Comparison of ENCODE assay signal across 27 mouse cellular contexts in the genomic region with DNA sequence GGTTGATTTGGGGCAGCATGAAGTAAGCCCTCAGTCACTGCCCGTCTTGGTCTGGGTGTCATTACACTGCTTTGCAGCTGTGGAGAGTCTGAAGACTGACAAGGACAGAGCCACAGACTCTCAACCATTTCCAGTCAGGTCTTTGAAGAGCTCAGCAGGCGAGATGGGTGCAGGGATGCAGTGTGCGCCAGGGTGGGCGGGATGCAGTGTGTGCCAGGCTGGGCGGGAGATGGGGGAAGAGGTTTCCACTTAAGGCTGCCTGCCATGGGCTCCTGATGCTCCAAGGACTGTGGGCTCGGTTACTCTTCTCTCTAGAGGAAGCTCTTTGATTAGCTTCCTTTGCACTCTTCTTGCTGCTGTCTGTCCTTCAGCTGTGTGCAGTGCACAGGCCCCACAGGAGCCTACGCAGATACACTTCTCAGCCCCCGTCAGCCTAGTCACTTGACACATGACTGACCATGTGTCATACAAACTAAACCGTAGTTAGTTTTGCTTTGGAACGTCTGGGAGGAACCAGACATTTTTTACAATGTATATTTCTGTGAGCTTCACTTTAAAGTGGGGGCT. TPM values are rescaled to one million over a fixed set of nuclear protein-coding genes. Genes with fewer than 3 reads are reported as not detected.
"Had no signal": no experiment of that assay in that cellular context is flagged by ENCODE, and none has a peak within 500 bp of the region (broad histone marks: within the 10 kb centered on the region; RNA-seq: fewer than 3 reads in every experiment).

No protein-coding gene starts in this region.

- DNase-seq: gastrocnemius, postnatal 25 days; heart, adult 2 months; heart, postnatal 10 days; heart, postnatal 4 days; kidney, adult 18-20 months; kidney, adult 8-10 months; kidney, postnatal 14 days; kidney, postnatal 4 days; liver; liver, embryonic 13.5 days had no signal

- H3K9ac ChIP-seq: heart, embryonic 12.5 days; hindbrain, embryonic 12.5 days; hindbrain, embryonic 14.5 days; intestine, embryonic 15.5 days; limb, embryonic 12.5 days; liver, embryonic 13.5 days; liver, embryonic 15.5 days had no signal

- H3K4me3 ChIP-seq: heart, adult 2 months; heart, embryonic 12.5 days; hindbrain, embryonic 10.5 days; hindbrain, embryonic 12.5 days; intestine, embryonic 15.5 days; layer of hippocampus, adult 2 months; left cerebral cortex, adult 2 months; limb, embryonic 10.5 days; limb, embryonic 12.5 days; liver, embryonic 13.5 days; liver, embryonic 15.5 days had no signal

- H3K9me3 ChIP-seq: heart, embryonic 12.5 days; hindbrain, embryonic 10.5 days; hindbrain, embryonic 12.5 days; intestine, embryonic 15.5 days; limb, embryonic 10.5 days; limb, embryonic 12.5 days; liver, embryonic 13.5 days; liver, embryonic 15.5 days had no signal

- H3K27me3 ChIP-seq: hindbrain, embryonic 12.5 days; intestine, embryonic 15.5 days; limb, embryonic 12.5 days; liver, embryonic 13.5 days; liver, embryonic 15.5 days had no signal

- H3K4me1 ChIP-seq: heart, embryonic 12.5 days; hindbrain, embryonic 10.5 days; hindbrain, embryonic 12.5 days; intestine, embryonic 15.5 days; limb, embryonic 12.5 days; liver, embryonic 13.5 days; liver, embryonic 15.5 days had no signal

- H3K4me2 ChIP-seq: heart, embryonic 12.5 days; hindbrain, embryonic 12.5 days; hindbrain, embryonic 14.5 days; intestine, embryonic 15.5 days; limb, embryonic 12.5 days; liver, embryonic 11.5 days; liver, embryonic 13.5 days; liver, embryonic 15.5 days had no signal

- H3K27ac ChIP-seq: heart, adult 2 months; hindbrain, embryonic 10.5 days; hindbrain, embryonic 12.5 days; hindbrain, embryonic 14.5 days; intestine, embryonic 15.5 days; layer of hippocampus, adult 2 months; left cerebral cortex, adult 2 months; limb, embryonic 10.5 days; limb, embryonic 12.5 days; liver, embryonic 13.5 days; liver, embryonic 15.5 days had no signal

- ATAC-seq: hindbrain, embryonic 16.5 days; inflammation-experienced regulatory T-cells, adult 6 months; intestine, embryonic 15.5 days; intestine, postnatal 0 days had no signal

- H3K36me3 ChIP-seq: heart, embryonic 12.5 days; hindbrain, embryonic 10.5 days; hindbrain, embryonic 12.5 days; intestine, embryonic 15.5 days; limb, embryonic 10.5 days; limb, embryonic 12.5 days; liver, embryonic 13.5 days; liver, embryonic 15.5 days had no signal

RNA-seq across cellular contexts. Expression of a gene that starts 52.4 kb away (rescaled TPM):
- polyA plus RNA-seq: heart, adult 2 months; hindbrain, embryonic 10.5 days; hindbrain, embryonic 12.5 days; hindbrain, embryonic 14.5 days; hindbrain, embryonic 16.5 days; inflammation-experienced regulatory T-cells, adult 6 months; intestine, embryonic 15.5 days; intestine, postnatal 0 days; kidney, embryonic 14.5 days; kidney, embryonic 16.5 days; limb, embryonic 10.5 days; limb, embryonic 12.5 days; limb, embryonic 14.5 days; liver, embryonic 11.5 days; liver, embryonic 13.5 days; liver, embryonic 15.5 days had no signal
